Mouse (Mus musculus) urinary bladder, postnatal 14 days (tissue): ENCODE results near the gene Ocm.

ENCODE experiments used
- DNase-seq: peaks from one replicate; pipeline ENCODE4 v3.0.0; 2021; ENCODE audit warnings: low spot score

Gene Ocm

GRCm38 (mm10) chr5:143999409-143999808, 27.1 kb downstream of the Ocm start:
- DNase-seq, result no peak

GRCm38 (mm10) chr5:143994632-143995365, 31.7 kb downstream of the Ocm start:
- no peak for DNase-seq

DNA sequence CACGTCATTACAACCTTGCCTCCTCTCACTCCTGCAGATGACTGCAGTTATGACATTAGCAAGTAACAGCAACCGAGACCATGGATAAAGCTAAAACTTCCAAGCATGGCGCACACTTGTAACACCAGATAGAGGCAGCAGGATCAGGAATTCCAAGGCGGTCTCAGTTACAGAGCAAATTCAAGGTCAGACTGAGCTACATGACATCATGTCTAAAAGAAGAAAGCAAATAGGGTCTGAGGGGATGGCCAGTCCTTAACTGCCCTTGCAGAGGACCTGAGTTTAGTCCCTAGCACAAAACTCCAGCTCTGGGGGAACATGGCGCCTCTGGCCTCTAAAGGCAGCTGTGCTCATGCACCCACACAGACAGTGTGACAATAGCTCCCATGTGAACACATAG, 32.6 kb downstream of the Ocm start:
- DNase-seq, result no peak

GRCm38 (mm10) chr5:143993260-143993659, 33.2 kb downstream of the Ocm start:
- DNase-seq, result no peak

DNA sequence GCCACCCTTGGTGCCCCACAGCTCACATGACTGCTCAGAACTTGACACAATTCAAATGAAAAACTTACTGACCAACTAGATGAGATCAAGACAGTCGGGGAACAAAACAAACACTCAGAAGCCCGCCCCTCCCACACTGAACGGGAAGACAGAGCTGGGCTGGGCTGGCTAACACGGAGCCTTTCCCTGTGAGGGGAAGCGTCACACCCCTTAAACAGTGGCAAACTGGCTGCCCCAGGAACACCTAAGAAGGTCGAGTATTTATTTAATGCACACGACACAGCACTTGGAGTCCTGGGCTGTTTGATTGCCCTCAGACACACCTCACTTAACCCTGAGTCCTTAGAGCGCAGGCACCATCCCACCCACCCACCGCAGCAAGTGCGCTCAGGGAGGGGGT, 33.8 kb downstream of the Ocm start:
- DNase-seq, result no peak

GRCm38 (mm10) chr5:143990086-143990485, 36.4 kb downstream of the Ocm start:
- no peak for DNase-seq

GRCm38 (mm10) chr5:143989046-143989445, 37.4 kb downstream of the Ocm start:
- DNase-seq, result no peak

GRCm38 (mm10) chr5:143987596-143987995, 38.9 kb downstream of the Ocm start:
- DNase-seq, result no peak

- DNase-seq, result no peak
These were observed 41.1 kb downstream of the Ocm start for GRCm38 (mm10) chr5:143985381-143985780.

DNA sequence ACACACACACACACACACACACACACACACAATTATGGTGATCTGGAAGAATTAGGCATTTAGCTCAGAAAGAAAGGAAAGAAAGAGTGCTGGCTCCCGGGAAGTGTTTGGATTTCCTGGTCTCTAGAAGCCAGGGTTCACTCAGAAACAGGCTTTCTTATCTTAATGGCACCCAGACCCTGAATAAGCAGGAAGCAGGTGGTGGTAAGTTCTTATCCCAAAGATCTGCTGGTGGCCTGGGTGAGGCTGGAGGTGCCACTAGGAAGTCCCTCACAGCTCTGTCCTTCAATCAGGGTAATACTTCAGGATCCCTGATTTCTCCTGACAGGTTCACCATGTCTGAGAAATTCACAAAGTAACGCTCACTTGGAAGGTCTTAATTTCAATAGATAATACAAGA, 44.1 kb downstream of the Ocm start:
- DNase-seq, result no peak

GRCm38 (mm10) chr5:143980858-143981257, 45.6 kb downstream of the Ocm start:
- DNase-seq, result peak; percentile 24

DNA sequence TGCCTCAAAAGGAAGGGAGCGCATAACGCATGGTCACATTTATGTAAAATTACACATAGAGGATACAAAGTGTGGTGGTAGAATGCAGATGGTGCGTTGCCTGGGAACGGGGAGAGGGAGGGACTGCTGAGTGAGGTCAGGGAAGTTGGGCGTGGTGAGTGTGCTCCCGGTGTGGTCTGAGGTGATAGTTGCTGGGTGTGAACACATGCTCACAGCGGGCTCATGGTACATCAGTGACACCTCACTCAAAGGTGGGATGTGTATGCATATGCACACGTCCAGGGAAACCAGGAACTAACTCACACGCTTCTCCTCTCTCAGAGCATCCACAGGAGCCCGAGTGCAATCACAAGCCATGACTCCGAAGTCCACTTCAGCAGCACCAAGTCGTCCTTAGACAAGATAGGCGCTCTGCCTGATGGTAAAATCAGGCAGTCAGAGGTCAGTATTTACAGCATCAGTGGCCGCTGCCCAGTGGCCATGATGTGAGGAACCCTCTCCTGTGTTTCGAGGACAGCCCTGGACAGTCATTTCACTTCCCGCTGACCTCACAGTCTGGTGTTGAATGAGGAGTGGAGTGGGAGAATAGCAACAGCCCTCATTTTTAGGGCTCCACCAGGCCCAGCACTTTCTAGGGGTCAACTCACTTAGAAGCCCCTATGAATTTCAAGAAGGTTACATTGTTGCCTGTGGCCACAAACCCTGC, 49.6 kb downstream of the Ocm start:
- DNase-seq, result no peak

GRCm38 (mm10) chr5:143976232-143976631, 50.2 kb downstream of the Ocm start:
- DNase-seq, result no peak

- no peak for DNase-seq
These were observed 50.9 kb downstream of the Ocm start for GRCm38 (mm10) chr5:143975631-143975933.

DNA sequence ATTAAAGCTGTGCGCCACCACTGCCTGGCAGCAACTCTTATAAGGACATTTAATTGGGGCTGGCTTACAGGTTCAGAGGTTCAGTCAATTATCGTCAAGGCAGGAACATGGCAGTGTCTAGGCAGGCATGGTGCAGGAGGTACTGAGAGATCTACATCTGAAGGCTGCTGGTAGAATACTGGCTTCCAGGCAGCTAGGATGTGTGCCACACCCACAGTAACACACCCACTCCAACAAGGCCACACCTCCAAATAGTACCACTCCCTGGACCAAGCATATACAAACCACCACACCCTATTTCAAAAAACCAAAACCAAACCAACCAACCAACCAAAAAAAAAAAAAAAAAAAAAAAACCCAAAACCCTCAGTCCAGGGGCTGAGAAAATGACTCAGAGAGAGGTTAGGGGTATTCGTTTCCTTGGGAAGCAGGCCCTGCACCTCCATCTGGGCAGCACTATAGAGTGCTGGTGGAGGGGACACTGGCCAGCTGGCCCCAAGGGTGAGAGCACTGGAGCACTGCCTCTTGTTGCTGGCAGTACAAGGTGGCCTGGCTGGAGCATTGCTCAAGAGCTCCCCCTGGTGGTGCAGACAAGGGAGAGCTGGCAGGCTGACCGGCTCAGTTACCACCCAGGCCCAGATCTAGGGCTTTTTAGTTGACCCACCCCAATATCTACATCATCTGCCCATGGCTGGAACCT, 51.4 kb downstream of the Ocm start:
- DNase-seq, result peak; percentile 59

DNA sequence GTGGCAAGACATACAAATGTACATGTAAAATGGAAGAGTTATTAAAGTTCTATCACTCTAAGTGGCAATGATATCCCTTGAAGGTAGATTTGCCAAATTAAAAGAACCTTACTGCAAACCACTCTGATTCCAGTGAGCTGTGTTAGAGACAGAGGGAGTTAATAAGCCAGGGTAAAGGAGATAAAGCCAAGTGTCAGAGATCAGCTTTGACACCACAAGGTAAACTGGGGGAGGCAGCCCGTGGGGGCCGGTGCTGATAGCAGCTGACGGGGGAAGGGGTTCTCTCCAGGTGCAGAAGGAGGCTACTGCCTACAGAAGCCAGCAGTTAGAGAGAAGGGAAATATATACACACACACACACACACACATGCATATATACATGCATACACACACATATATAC, 53.8 kb downstream of the Ocm start:
- no peak for DNase-seq
